Mouse (Mus musculus) kidney, postnatal 36 days (tissue): ENCODE results near the gene Rbpj.
A peak's percentile ranks its signal among the peaks of the same experiment; 100 is the strongest.

Experiments
- DNase-seq, 2 experiments: peaks; one replicate each; pipeline ENCODE4 v3.0.0; 2021 to 2022; ENCODE audit warnings: mixed read lengths in 2 of 2

Gene Rbpj

GRCm38 (mm10) chr5:53593080-53593688, 127.2 kb downstream of the Rbpj start:
- no peak for DNase-seq

- peak; percentile 55 to 61 for DNase-seq
Measured at GRCm38 (mm10) chr5:53594274-53594673, 128.3 kb downstream of the Rbpj start.

- DNase-seq: peak in 1 of 2 experiments; percentile 30
Measured at GRCm38 (mm10) chr5:53598510-53598909, 132.6 kb downstream of the Rbpj start.

GRCm38 (mm10) chr5:53599116-53599515, 133.2 kb downstream of the Rbpj start:
- DNase-seq: no peak

- DNase-seq: no peak
Measured at GRCm38 (mm10) chr5:53602194-53602593, 136.2 kb downstream of the Rbpj start.

- no peak for DNase-seq
Measured at GRCm38 (mm10) chr5:53605450-53605849, 139.5 kb downstream of the Rbpj start.

GRCm38 (mm10) chr5:53607230-53607996, 141.5 kb downstream of the Rbpj start:
- no peak for DNase-seq

GRCm38 (mm10) chr5:53618844-53619243, 152.9 kb downstream of the Rbpj start:
- no peak for DNase-seq

GRCm38 (mm10) chr5:53632026-53632425, 166.1 kb downstream of the Rbpj start:
- no peak for DNase-seq

- DNase-seq: no peak
Measured at GRCm38 (mm10) chr5:53636795-53637194, 170.8 kb downstream of the Rbpj start.

- no peak for DNase-seq
Measured at GRCm38 (mm10) chr5:53637206-53637605, 171.3 kb downstream of the Rbpj start.

- peak; percentile 10 to 19 for DNase-seq
Measured at GRCm38 (mm10) chr5:53638647-53639046, 172.7 kb downstream of the Rbpj start.

- DNase-seq: no peak
Measured at GRCm38 (mm10) chr5:53646669-53647068, 180.7 kb downstream of the Rbpj start.

- DNase-seq: no peak
Measured at GRCm38 (mm10) chr5:53647358-53647757, 181.4 kb downstream of the Rbpj start.

- DNase-seq: peak in 1 of 2 experiments; percentile 31
Measured at GRCm38 (mm10) chr5:53656596-53656995, 190.6 kb downstream of the Rbpj start.

- peak; percentile 37 to 60 for DNase-seq
Measured at GRCm38 (mm10) chr5:53657925-53658324, 192.0 kb downstream of the Rbpj start.

GRCm38 (mm10) chr5:53661508-53661907, 195.6 kb downstream of the Rbpj start:
- DNase-seq: no peak

- no peak for DNase-seq
Measured at GRCm38 (mm10) chr5:53662413-53662812, 196.5 kb downstream of the Rbpj start.

- DNase-seq: no peak
Measured at GRCm38 (mm10) chr5:53663665-53664064, 197.7 kb downstream of the Rbpj start.

- DNase-seq: no peak
Measured at GRCm38 (mm10) chr5:53668021-53668420, 202.1 kb downstream of the Rbpj start.

GRCm38 (mm10) chr5:53670321-53670938, 204.5 kb downstream of the Rbpj start:
- no peak for DNase-seq

- DNase-seq: no peak
Measured at GRCm38 (mm10) chr5:53671507-53671906, 205.6 kb downstream of the Rbpj start.

- DNase-seq: peak; percentile 69 to 85
Measured at GRCm38 (mm10) chr5:53672352-53672751, 206.4 kb downstream of the Rbpj start.
